Mouse (Mus musculus): ENCODE measurements at regions not wholly inside any gene's neighbourhood (a gene's known extent, or its start where the extent isn't known, plus 50 kb on each side); places are given as distances from the start of the nearest gene placed in this dataset.

- TF ChIP-seq POLR2A (IDR thresholded peaks at IDR 0.05; ENCODE audit: borderline replicate concordance, extremely low read depth, insufficient read depth, insufficient read length, poor library complexity, severe bottlenecking) (no peak), CTCF (IDR thresholded peaks at IDR 0.05; ENCODE audit: borderline replicate concordance, extremely low read depth, insufficient read depth, insufficient read length) (no peak)
- no peak for DNase-seq (ENCODE audit: low read depth)
Observed at GRCm38 (mm10) chr6:53233777-53234176, 53.3 kb upstream of the Creb5 start.

- peak; percentile 80 for DNase-seq (ENCODE audit: low read depth)
- TF ChIP-seq CTCF (IDR thresholded peaks at IDR 0.05; ENCODE audit: borderline replicate concordance, extremely low read depth, insufficient read depth, insufficient read length): no peak
- no peak for TF ChIP-seq POLR2A (IDR thresholded peaks at IDR 0.05; ENCODE audit: borderline replicate concordance, extremely low read depth, insufficient read depth, insufficient read length, poor library complexity, severe bottlenecking)
Observed at GRCm38 (mm10) chr6:53232616-53233015, 54.5 kb upstream of the Creb5 start.

GRCm38 (mm10) chr6:53229350-53229749, 57.7 kb upstream of the Creb5 start:
- TF ChIP-seq CTCF (IDR thresholded peaks at IDR 0.05; ENCODE audit: borderline replicate concordance, extremely low read depth, insufficient read depth, insufficient read length) (no peak), POLR2A (IDR thresholded peaks at IDR 0.05; ENCODE audit: borderline replicate concordance, extremely low read depth, insufficient read depth, insufficient read length, poor library complexity, severe bottlenecking) (no peak)
- DNase-seq (ENCODE audit: low read depth): peak; percentile 79

GRCm38 (mm10) chr6:53222104-53222503, 65.0 kb upstream of the Creb5 start:
- DNase-seq (ENCODE audit: low read depth): peak; percentile 39
- no peak for TF ChIP-seq POLR2A (IDR thresholded peaks at IDR 0.05; ENCODE audit: borderline replicate concordance, extremely low read depth, insufficient read depth, insufficient read length, poor library complexity, severe bottlenecking)
- TF ChIP-seq CTCF (IDR thresholded peaks at IDR 0.05; ENCODE audit: borderline replicate concordance, extremely low read depth, insufficient read depth, insufficient read length): no peak

GRCm38 (mm10) chr6:53221668-53222005, 65.4 kb upstream of the Creb5 start:
- peak; percentile 80 for DNase-seq (ENCODE audit: low read depth)
- no peak for TF ChIP-seq CTCF (IDR thresholded peaks at IDR 0.05; ENCODE audit: borderline replicate concordance, extremely low read depth, insufficient read depth, insufficient read length)
- no peak for TF ChIP-seq POLR2A (IDR thresholded peaks at IDR 0.05; ENCODE audit: borderline replicate concordance, extremely low read depth, insufficient read depth, insufficient read length, poor library complexity, severe bottlenecking)

- DNase-seq (ENCODE audit: low read depth): peak; percentile 87
- no peak for TF ChIP-seq CTCF (IDR thresholded peaks at IDR 0.05; ENCODE audit: borderline replicate concordance, extremely low read depth, insufficient read depth, insufficient read length)
- TF ChIP-seq POLR2A (IDR thresholded peaks at IDR 0.05; ENCODE audit: borderline replicate concordance, extremely low read depth, insufficient read depth, insufficient read length, poor library complexity, severe bottlenecking): no peak
Observed at GRCm38 (mm10) chr6:53220784-53221667, 66.0 kb upstream of the Creb5 start.

GRCm38 (mm10) chr6:53218871-53219286, 68.2 kb upstream of the Creb5 start:
- TF ChIP-seq POLR2A (IDR thresholded peaks at IDR 0.05; ENCODE audit: borderline replicate concordance, extremely low read depth, insufficient read depth, insufficient read length, poor library complexity, severe bottlenecking) (no peak), CTCF (IDR thresholded peaks at IDR 0.05; ENCODE audit: borderline replicate concordance, extremely low read depth, insufficient read depth, insufficient read length) (no peak)
- DNase-seq (ENCODE audit: low read depth): peak; percentile 46

GRCm38 (mm10) chr6:53217234-53218015, 69.6 kb upstream of the Creb5 start:
- TF ChIP-seq POLR2A (IDR thresholded peaks at IDR 0.05; ENCODE audit: borderline replicate concordance, extremely low read depth, insufficient read depth, insufficient read length, poor library complexity, severe bottlenecking): no peak
- TF ChIP-seq CTCF (IDR thresholded peaks at IDR 0.05; ENCODE audit: borderline replicate concordance, extremely low read depth, insufficient read depth, insufficient read length): peak; percentile 67
- DNase-seq (ENCODE audit: low read depth): peak; percentile 69

- TF ChIP-seq POLR2A (IDR thresholded peaks at IDR 0.05; ENCODE audit: borderline replicate concordance, extremely low read depth, insufficient read depth, insufficient read length, poor library complexity, severe bottlenecking) (no peak), CTCF (IDR thresholded peaks at IDR 0.05; ENCODE audit: borderline replicate concordance, extremely low read depth, insufficient read depth, insufficient read length) (no peak)
- DNase-seq (ENCODE audit: low read depth): no peak
Observed at GRCm38 (mm10) chr6:53216715-53217114, 70.4 kb upstream of the Creb5 start.

- DNase-seq (ENCODE audit: low read depth): peak; percentile 77
- TF ChIP-seq CTCF (IDR thresholded peaks at IDR 0.05; ENCODE audit: borderline replicate concordance, extremely low read depth, insufficient read depth, insufficient read length) (no peak), POLR2A (IDR thresholded peaks at IDR 0.05; ENCODE audit: borderline replicate concordance, extremely low read depth, insufficient read depth, insufficient read length, poor library complexity, severe bottlenecking) (no peak)
Observed at GRCm38 (mm10) chr6:53211420-53211819, 75.7 kb upstream of the Creb5 start.

GRCm38 (mm10) chr6:53209398-53209797, 77.7 kb upstream of the Creb5 start:
- DNase-seq (ENCODE audit: low read depth): no peak
- TF ChIP-seq CTCF (IDR thresholded peaks at IDR 0.05; ENCODE audit: borderline replicate concordance, extremely low read depth, insufficient read depth, insufficient read length): no peak
- no peak for TF ChIP-seq POLR2A (IDR thresholded peaks at IDR 0.05; ENCODE audit: borderline replicate concordance, extremely low read depth, insufficient read depth, insufficient read length, poor library complexity, severe bottlenecking)
